Mouse (Mus musculus) stomach, embryonic 16.5 days (tissue): Measurements from ENCODE around the gene Zfp281. TPM values are rescaled to one million over a fixed set of nuclear protein-coding genes. Genes with fewer than 3 reads are reported as not detected.
A peak's percentile ranks its signal among the peaks of the same experiment; 100 is the strongest.

ENCODE experiments used
- ATAC-seq: fragments of 200-750 bp; cut with Nextera tagmentation; 2 replicates; pipeline ENCODE4 v1.8.0; 2017; ENCODE audit warnings: moderate number of reproducible peaks, moderate TSS enrichment; ENCODE audit not compliant: insufficient read depth, low FRiP score
- H3K27ac ChIP-seq: fragments of 300-500 bp; sonication (generic); 2 replicates; pipeline ENCODE4 v1.5.1; 2014; ENCODE audit warnings: low read length
- H3K27me3 ChIP-seq: fragments of 300-500 bp; sonication (generic); 2 replicates; pipeline ENCODE4 v1.6.1; 2014; ENCODE audit warnings: low read length, control low read depth, mixed read lengths; ENCODE audit not compliant: control insufficient read depth, insufficient read depth
- H3K36me3 ChIP-seq: fragments of 300-500 bp; sonication (generic); 2 replicates; pipeline ENCODE4 v1.6.1; 2014; ENCODE audit warnings: low read length; ENCODE audit not compliant: control insufficient read depth, insufficient read depth
- H3K4me1 ChIP-seq: fragments of 300-500 bp; sonication (generic); 2 replicates; pipeline ENCODE4 v1.6.1; 2014; ENCODE audit warnings: low read length, control low read depth, mixed read lengths; ENCODE audit not compliant: control insufficient read depth, insufficient read depth
- H3K4me2 ChIP-seq: fragments of 300-500 bp; sonication (generic); 2 replicates; pipeline ENCODE4 v1.6.1; 2014; ENCODE audit warnings: low read depth, low read length, mixed read lengths
- H3K4me3 ChIP-seq: fragments of 300-500 bp; sonication (generic); replicated peaks from 2 replicates; pipeline ENCODE4 v1.5.1; 2014; ENCODE audit warnings: mild to moderate bottlenecking, low read length
- H3K9ac ChIP-seq: fragments of 300-500 bp; sonication (generic); 2 replicates; pipeline ENCODE4 v1.6.1; 2014; ENCODE audit warnings: low read length
- H3K9me3 ChIP-seq: fragments of 300-500 bp; sonication (generic); replicated peaks from 2 replicates; pipeline ENCODE4 v1.6.1; 2016; ENCODE audit warnings: low read length, control low read depth; ENCODE audit not compliant: control insufficient read depth
- WGBS: fragments of 180-500 bp; shearing (Covaris S2); extraction: QIAGEN DNeasy Blood & Tissue Kit; methylation state at CpG from one replicate; pipeline ENCODE4 v1.1.7; 2014; 5-methylcytosine and 5-hydroxymethylcytosine counted together
- polyA plus RNA-seq: library from polyadenylated mRNA; unstranded; fragments of >200 nt; fragmentation: Nextera tagmentation; extraction: Ambion mirVana; gene quantifications from 2 replicates; pipeline ENCODE4 v1.2.1, GENCODE M21; 2015

Zfp281 gene
- polyA plus RNA-seq, 1 experiment from 2014 or later: 13.6 TPM

DNA sequence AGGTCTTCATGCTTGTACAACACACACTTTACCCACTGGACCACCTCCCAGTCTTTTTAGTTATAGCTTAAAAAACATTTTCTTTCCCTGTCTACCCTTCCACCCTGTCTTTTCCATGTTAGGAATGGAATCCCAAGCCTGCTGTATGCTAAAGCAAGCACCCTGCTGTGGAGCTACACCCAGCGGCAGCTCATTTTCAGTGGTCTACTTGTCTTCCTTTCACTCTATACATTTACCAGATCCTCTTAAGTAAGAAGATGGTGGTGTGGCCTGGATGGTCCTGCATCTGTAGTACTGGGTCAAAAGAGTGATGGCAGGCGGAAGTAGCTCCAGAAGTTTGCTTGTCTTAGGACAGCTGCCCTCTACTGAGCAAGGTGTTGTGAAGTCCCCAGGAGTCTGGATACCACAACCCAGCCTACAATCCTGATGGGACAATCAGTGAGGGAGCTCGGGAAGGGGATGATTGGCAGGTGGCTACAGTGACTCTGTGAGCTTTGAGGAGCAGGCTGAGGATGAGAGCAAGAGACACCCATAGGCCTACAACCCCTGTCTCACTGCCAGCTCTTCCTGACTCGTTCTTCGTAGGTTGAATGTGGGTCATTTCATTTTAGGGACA, 30.4 kb upstream of the Zfp281 start:
- H3K27ac ChIP-seq: no peak overlapping the region
- H3K4me3 ChIP-seq: no peak overlapping the region
- no peaks in the 10 kb centered on the region for H3K36me3 ChIP-seq
- no peak overlapping the region for H3K4me2 ChIP-seq
- H3K4me1 ChIP-seq: no peaks in the 10 kb centered on the region
- no peak overlapping the region for H3K9ac ChIP-seq
- no peaks in the 10 kb centered on the region for H3K9me3 ChIP-seq
- 83% methylated on average over 5 of the region's 5 CpGs for WGBS
- no peaks in the 10 kb centered on the region for H3K27me3 ChIP-seq
- no peak for ATAC-seq

GRCm38 (mm10) chr1:136596821-136597220, 27.9 kb upstream of the Zfp281 start:
- 67% methylated on average over 2 of the region's 2 CpGs for WGBS
- Histone ChIP-seq H3K4me3 (no peak overlapping the region), H3K9me3 (no peaks in the 10 kb centered on the region), H3K9ac (no peak overlapping the region), H3K27me3 (no peaks in the 10 kb centered on the region), H3K36me3 (no peaks in the 10 kb centered on the region), H3K4me1 (no peaks in the 10 kb centered on the region), H3K4me2 (no peak overlapping the region), H3K27ac (no peak overlapping the region)
- ATAC-seq: no peak

GRCm38 (mm10) chr1:136598286-136598685, 26.4 kb upstream of the Zfp281 start:
- Histone ChIP-seq H3K27ac (no peak overlapping the region), H3K9me3 (no peaks in the 10 kb centered on the region), H3K27me3 (no peaks in the 10 kb centered on the region), H3K4me1 (no peaks in the 10 kb centered on the region), H3K4me2 (no peak overlapping the region), H3K36me3 (no peaks in the 10 kb centered on the region), H3K9ac (no peak overlapping the region), H3K4me3 (no peak overlapping the region)
- 72% methylated on average over 5 of the region's 5 CpGs for WGBS
- no peak for ATAC-seq

GRCm38 (mm10) chr1:136600067-136600466, 24.6 kb upstream of the Zfp281 start:
- H3K4me1 ChIP-seq: no peaks in the 10 kb centered on the region

GRCm38 (mm10) chr1:136600647-136601345, 23.9 kb upstream of the Zfp281 start:
- H3K27ac ChIP-seq: peak overlapping the region; percentile 19; the same call in 1 of the 2 replicates
- H3K27me3 ChIP-seq: no peaks in the 10 kb centered on the region
- no peaks in the 10 kb centered on the region for H3K9me3 ChIP-seq
- WGBS: 62% methylated on average over 9 of the region's 9 CpGs
- ATAC-seq: no peak
- H3K4me2 ChIP-seq: no peak overlapping the region
- no peak overlapping the region for H3K9ac ChIP-seq
- no peaks in the 10 kb centered on the region for H3K36me3 ChIP-seq
- no peaks in the 10 kb centered on the region for H3K4me1 ChIP-seq
- H3K4me3 ChIP-seq: no peak overlapping the region

More at GRCm38 (mm10) chr1:136600067-136600466, 24.6 kb upstream of the Zfp281 start:
- Histone ChIP-seq H3K9ac (no peak overlapping the region), H3K27me3 (no peaks in the 10 kb centered on the region), H3K4me2 (no peak overlapping the region), H3K36me3 (no peaks in the 10 kb centered on the region), H3K27ac (no peak overlapping the region), H3K9me3 (no peaks in the 10 kb centered on the region), H3K4me3 (no peak overlapping the region)
- 56% methylated on average over 3 of the region's 3 CpGs for WGBS
- ATAC-seq: no peak

DNA sequence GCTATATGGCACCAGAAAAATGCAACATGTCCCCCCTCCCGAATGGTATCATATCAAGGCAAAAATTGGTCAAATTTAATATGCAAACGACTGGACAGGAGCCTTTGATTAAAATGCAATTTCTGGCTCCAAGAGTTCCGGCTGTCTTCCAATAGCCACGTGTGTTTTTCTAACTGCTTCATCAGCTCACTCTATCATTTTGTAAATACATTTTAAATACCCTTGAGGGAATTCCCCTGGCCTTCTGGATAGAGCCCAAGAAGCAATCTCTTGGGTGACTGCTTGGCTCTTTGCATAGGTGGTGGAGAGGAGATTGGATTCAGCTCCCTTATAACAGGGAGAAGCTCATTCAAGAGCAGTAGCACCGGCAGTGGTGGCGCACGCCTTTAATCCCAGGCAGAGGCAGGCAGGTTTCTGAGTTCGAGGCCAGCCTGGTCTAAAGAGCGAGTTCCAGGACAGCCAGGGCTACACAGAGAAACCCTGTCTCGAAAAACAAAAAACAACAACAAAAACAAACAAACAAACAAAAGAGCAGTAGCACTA, 23.3 kb upstream of the Zfp281 start:
- Histone ChIP-seq H3K4me3 (no peak overlapping the region), H3K4me2 (no peak overlapping the region), H3K9me3 (no peaks in the 10 kb centered on the region), H3K9ac (no peak overlapping the region), H3K27ac (peak overlapping the region; percentile 19; the same call in 1 of the 2 replicates), H3K36me3 (no peaks in the 10 kb centered on the region), H3K4me1 (no peaks in the 10 kb centered on the region), H3K27me3 (no peaks in the 10 kb centered on the region)
- ATAC-seq: no peak
- WGBS: 75% methylated on average over 10 of the region's 10 CpGs

GRCm38 (mm10) chr1:136602303-136602702, 22.4 kb upstream of the Zfp281 start:
- Histone ChIP-seq H3K36me3 (no peaks in the 10 kb centered on the region), H3K4me1 (no peaks in the 10 kb centered on the region), H3K4me3 (no peak overlapping the region), H3K27ac (peak overlapping the region; percentile 43; the same call in 1 of the 2 replicates), H3K9me3 (no peaks in the 10 kb centered on the region), H3K4me2 (no peak overlapping the region), H3K9ac (no peak overlapping the region), H3K27me3 (no peaks in the 10 kb centered on the region)
- WGBS: 61% methylated on average over 5 of the region's 5 CpGs
- peak; percentile 51; the same call in 1 of the 2 replicates for ATAC-seq

DNA sequence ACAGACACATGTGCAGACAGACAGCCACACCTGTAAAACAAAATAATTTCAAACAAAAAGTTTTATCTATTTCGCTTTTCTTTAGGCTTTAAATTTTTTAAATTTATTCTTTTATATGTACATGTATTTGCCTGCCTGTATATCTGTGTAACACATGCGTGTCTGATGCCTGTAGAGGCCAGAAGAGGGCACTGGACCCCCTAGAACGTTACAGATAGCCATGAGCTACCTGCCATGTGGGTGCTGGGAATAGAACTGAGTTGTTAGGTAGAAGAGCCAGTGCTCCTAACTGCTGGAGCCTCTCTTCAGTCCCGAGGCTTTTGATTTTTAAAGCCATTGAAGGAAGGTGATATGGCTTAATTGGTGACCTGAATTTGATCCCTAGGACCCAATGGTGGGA, 20.5 kb upstream of the Zfp281 start:
- Histone ChIP-seq H3K27me3 (no peaks in the 10 kb centered on the region), H3K4me3 (no peak overlapping the region), H3K9ac (no peak overlapping the region), H3K36me3 (no peaks in the 10 kb centered on the region), H3K9me3 (no peaks in the 10 kb centered on the region), H3K27ac (no peak overlapping the region), H3K4me2 (no peak overlapping the region), H3K4me1 (no peaks in the 10 kb centered on the region)
- no peak for ATAC-seq
- WGBS: 81% methylated on average over 4 of the region's 4 CpGs

- peak; percentile 76 for ATAC-seq
- H3K27me3 ChIP-seq: no peaks in the 10 kb centered on the region
- no peaks in the 10 kb centered on the region for H3K36me3 ChIP-seq
- H3K4me2 ChIP-seq: no peak overlapping the region
- no peak overlapping the region; the same call in 1 of the 2 replicates for H3K27ac ChIP-seq
- WGBS: 60% methylated on average over 9 of the region's 9 CpGs
- no peaks in the 10 kb centered on the region for H3K9me3 ChIP-seq
- no peaks in the 10 kb centered on the region for H3K4me1 ChIP-seq
- H3K9ac ChIP-seq: no peak overlapping the region
- H3K4me3 ChIP-seq: no peak overlapping the region
Observed at GRCm38 (mm10) chr1:136605790-136606189, 18.9 kb upstream of the Zfp281 start.
